Mouse (Mus musculus) gastrocnemius, adult 18-20 months (tissue): ENCODE results near the gene Tnrc18. TPM values are rescaled to one million over a fixed set of nuclear protein-coding genes. Genes with fewer than 3 reads are reported as not detected.
"Not testable (repeated sequence)": the region's sequence is repeated elsewhere in the genome, so short reads cannot be mapped to it uniquely, and the experiment has no call there.

Experiments
- DNase-seq: peaks from one replicate; pipeline ENCODE4 v3.0.0; 2021; ENCODE audit warnings: low spot score
- long read RNA-seq, 2 experiments: library from polyadenylated mRNA; stranded (forward); transcript quantifications; one replicate each; pipeline ENCODE4 v2.0.0; 2021
- total RNA-seq, 2 experiments: library from RNA; stranded (reverse); gene quantifications; 2 replicates each; pipeline ENCODE4 v1.2.3; 2021

The Tnrc18 gene
- total RNA-seq = 10 to 100 TPM; 29.0 to 40.6 TPM
- long read RNA-seq, experiment 1, partial matches to known transcripts = 1 of 5 reads
- long read RNA-seq, experiment 1, other reads (novel, unspliced or antisense) = 4 of 5 reads
- long read RNA-seq, experiment 2, partial matches to known transcripts = 0 of 3 reads
- long read RNA-seq, experiment 2, other reads (novel, unspliced or antisense) = 3 of 3 reads

DNA sequence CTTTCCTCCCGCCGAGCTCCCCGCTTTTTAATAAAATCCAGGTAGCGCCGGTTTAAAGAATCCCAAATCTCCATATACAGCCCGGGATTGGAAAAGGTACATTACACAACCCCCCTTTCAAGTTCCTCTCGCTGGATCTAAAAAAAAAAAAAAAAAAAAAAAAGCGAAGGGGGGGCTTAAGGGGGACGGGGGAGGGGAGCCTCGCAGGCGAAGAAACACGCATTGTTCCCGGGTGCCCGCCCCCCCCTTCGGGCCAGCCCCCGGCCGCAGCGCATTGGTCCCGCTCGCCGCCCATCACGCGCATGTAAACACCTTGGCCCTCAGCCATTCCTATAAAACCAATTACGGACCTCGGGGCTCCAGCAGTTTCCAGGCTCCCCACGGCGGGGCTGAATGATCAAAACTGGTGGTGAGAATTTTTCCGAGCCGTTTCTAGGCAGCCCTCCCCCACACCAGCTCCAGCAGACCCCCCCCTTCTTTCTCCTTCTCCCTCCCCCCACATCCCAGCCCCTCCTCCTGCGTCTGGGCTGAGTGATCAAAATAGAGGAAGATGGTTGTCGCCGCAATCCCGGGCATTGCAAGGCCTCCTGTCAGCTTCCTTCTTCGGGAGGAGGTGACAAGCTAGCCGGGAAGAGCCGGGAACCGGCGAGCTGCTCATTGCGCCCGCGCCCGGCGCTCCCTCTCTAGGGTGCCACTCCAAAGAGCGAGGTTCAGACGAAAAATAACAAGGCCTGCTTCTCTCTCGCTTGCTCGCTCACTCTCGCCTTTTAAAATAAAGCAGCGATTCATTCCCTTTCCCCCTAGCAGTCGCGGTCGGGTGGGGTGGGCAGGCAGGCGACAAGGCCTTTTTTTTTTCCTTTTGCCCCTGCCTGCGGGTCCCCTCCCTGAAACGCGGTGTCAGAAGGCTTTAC is at the start of gene Tnrc18:
TSS of gene Tnrc18 (minus strand) at position 139 of the 911 bp plus-strand sequence.
- peak; percentile 99 for DNase-seq

DNA sequence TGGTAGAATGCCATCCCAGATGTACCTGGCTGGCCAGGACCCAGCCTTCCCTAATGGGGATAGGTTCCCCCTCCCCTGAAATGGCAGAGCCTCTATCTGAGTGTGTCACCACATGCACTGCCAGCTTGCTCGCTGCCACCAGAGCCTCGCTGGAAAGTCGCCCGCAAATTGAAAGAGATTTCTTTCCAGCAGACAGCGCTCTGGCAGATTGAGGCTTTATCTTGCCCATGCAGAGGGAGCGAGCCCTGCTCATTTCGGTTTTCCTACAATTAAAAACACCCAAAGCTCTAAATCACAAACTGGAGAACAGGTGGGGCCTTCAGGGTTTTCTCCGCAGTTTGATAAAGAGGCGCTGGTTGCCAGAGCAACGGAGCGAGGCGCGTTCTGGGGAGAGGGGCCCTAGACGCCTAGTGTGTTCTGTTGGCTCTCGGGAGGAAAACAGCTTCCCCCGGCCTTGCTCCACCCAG is 40.3 kb upstream of the Tnrc18 start:
- DNase-seq = peak; percentile 43

GRCm38 (mm10) chr5:142856408-142856807 is 38.9 kb upstream of the Tnrc18 start:
- DNase-seq = no peak

DNA sequence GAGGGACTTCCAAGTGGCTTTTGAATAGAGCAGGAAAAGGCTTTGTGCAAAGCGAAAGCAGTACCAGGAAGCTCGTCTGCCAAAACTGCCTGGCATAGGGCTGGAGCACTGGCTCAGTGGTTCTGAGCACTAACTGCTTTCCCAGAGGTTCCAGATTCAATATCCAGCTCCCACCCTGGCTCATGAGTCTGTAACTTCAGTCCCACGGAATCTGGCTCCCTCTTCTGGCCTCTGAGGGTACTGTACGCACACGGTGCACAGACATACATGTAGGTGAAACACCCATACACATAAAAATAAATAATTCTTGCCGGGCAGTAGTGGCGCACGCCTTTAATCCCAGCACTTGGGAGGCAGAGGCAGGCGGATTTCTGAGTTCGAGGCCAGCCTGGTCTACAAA is 37.4 kb upstream of the Tnrc18 start:
- peak; percentile 27 for DNase-seq

GRCm38 (mm10) chr5:142853585-142853984 is 36.1 kb upstream of the Tnrc18 start:
- no peak for DNase-seq

- DNase-seq = no peak
Measured at GRCm38 (mm10) chr5:142851681-142852049, 34.2 kb upstream of the Tnrc18 start.

DNA sequence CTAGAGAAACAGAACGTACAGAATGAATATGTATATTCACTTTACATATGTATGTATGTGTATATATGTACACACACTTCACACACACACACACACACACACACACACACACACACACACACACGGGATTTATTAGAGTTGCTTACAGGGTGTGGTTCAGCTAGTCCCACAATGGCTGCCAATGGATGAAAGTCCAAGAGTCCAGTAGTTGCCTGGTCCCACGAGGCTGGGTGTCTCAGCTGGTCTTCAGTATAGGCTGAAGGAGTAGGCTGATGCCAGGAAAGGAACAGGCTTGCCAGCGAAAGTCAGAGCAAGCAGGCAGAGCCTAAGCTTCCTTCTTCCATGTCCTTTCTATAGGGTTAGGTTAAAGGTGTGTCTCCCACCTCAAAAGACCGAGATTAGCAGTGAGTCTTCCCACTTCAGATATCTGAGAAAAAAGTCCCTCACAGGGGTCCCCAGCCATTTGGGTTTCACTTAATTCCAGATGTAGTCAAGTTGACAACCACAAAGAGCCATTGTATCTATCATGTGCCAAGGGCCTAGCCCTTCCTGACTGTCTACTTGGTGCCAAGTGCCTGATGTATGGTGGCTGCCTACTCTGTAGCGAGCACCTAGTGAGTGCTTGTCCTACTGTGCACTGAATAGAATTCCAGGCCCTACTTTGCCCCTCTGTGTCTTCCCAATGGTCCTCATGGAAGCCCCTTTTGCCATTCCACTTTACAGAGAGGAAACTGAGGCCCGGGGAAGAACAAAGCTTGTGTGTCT is 33.6 kb upstream of the Tnrc18 start:
- no peak for DNase-seq

DNA sequence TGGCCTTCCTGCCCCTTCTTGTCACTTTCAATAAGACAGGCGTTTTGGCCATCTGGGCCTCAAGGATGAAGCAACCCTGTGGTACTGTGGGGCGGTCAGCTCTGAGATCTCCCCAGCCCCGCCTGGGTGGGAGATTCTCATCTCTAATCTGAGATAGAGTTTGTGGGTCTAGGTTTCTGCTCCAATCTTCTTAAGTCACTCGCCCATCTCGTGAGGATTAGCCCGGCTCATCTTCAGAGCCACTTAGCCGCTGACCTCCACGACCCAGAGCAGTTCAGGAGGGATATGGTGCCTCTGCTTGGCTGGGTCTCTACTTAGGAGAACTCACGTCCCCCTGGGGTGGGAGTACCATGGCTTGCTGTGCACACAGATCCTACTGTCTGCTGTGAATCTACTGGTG is 33.0 kb upstream of the Tnrc18 start:
- no peak for DNase-seq

GRCm38 (mm10) chr5:142848911-142849310 is 31.4 kb upstream of the Tnrc18 start:
- DNase-seq = no peak

DNA sequence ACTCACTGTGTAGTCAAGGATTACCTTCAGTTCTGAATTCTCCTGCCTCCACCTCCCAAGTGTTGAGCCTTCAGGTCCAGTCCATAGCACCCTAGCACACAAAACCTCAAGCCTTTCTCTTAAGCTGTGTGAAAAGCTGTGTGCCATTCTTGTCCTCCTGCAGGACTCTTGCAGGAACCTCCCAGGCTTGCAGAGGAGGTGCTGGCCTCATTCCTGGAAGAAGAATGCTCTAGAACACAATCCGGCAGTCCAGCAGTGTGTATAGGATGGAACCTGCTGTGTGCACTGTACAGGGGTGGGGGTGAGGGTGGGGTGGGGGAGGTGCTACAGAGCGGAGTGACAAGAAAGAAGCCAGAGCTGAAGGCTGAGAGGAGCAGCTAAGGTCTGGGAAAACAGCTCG is 30.7 kb upstream of the Tnrc18 start:
- no peak for DNase-seq

GRCm38 (mm10) chr5:142844467-142844866 is 27.0 kb upstream of the Tnrc18 start:
- no peak for DNase-seq

DNA sequence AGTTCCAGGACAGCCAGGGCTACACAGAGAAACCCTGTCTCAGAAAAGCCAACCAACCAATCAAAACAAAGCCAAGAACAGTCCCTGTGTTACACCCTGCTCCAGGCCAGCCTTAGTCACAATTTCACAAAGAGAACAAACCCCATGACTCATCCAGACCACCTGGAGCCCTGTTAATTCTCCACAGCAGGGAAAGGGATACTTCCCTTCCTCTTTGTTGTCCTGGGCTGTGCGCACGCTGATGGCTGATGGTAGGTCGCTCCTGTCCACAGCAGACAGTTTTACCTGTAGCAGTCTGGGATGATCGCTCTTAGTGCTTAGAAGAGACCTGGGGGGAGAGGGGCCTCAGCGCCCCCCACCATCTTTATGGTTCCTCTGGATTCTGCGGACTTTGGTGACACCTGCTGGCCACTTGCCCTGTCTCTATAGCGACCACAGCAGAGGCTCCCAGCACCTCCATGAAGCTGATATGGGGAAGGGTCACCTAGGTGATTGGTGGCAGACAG is 24.7 kb upstream of the Tnrc18 start:
- DNase-seq = no peak

- DNase-seq = no peak
Measured at GRCm38 (mm10) chr5:142841372-142842136, 24.1 kb upstream of the Tnrc18 start.

- DNase-seq = not testable (repeated sequence)
Measured at GRCm38 (mm10) chr5:142837427-142837826, 20.0 kb upstream of the Tnrc18 start.

DNA sequence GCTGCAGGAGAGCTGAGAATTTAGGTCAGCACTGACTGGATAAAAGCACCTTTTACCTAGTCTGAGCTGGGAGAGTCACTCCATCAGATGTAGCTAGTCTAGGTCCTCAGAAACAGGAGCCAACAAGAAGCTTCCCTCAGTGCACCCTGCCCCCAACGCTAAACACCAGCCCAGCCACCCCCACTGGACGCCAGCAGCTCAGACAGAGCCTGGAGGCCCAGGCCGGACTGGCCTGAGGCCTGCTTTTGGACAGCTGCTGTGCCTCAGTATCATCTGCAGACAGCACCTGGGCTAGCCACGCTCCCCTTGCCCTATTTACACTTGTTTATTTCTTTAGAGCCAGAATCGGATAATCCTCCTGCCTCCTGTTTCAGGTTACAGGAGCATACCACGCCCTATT is 19.4 kb upstream of the Tnrc18 start:
- no peak for DNase-seq

- no peak for DNase-seq
Measured at GRCm38 (mm10) chr5:142833646-142834438, 16.4 kb upstream of the Tnrc18 start.

DNA sequence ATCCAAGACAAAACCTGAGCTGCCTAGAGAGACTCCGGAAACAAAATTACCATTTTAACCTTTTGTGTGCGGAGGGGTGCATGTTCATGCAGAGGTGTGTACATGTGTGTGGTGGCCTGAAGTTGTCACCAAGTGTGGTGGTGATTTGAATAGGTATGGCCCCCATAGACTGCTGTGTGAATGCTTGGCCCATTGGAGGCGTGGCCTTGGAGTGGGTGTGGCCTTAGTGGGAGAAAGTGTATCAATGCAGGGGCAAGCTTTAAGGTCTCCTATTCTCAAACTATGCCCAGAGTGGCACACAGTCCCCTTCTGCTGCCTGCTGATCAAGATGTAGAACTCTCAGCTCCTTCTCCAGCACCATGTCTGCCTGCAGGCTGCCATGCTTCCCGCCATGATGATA is 8.7 kb upstream of the Tnrc18 start:
- no peak for DNase-seq

GRCm38 (mm10) chr5:142825665-142826064 is 8.2 kb upstream of the Tnrc18 start:
- no peak for DNase-seq

DNA sequence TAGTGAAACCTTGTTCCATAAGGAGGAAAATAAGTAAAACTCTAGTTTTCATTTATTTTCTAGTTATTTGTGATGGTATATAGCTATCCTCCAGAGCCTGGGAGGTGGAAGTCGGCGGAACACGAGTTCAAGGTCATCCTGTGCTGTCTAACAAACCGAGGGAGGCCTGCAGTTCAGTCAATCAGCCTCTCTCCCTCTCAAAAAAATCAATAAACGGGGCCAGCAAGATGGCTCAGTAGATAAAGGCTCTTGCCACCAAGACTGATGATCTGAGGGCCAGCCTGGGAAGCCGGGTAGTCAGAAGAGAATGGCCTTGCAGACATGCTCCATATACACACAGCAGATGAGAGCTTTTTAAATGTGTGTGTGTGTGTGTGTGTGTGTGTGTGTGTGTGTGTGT is 6.6 kb upstream of the Tnrc18 start:
- DNase-seq = no peak
